Mouse (Mus musculus) brain, adult 10 weeks (tissue): Measurements from ENCODE around the gene Gm14137. TPM values are rescaled to one million over a fixed set of nuclear protein-coding genes. Genes with fewer than 3 reads are reported as not detected.

Experiments used
- polyA plus RNA-seq: library from polyadenylated mRNA; stranded (reverse); fragments of 350-450 nt; fragmentation: Illumina TruSeq; extraction: RNeasy Lipid Tissue Mini Kit (QIAGEN cat#74804); gene quantifications from one replicate; pipeline ENCODE4 v1.2.3, GENCODE M21; 2015; ENCODE audit warnings: low read depth, low replicate concordance

The Gm14137 gene
- not detected for polyA plus RNA-seq

DNA sequence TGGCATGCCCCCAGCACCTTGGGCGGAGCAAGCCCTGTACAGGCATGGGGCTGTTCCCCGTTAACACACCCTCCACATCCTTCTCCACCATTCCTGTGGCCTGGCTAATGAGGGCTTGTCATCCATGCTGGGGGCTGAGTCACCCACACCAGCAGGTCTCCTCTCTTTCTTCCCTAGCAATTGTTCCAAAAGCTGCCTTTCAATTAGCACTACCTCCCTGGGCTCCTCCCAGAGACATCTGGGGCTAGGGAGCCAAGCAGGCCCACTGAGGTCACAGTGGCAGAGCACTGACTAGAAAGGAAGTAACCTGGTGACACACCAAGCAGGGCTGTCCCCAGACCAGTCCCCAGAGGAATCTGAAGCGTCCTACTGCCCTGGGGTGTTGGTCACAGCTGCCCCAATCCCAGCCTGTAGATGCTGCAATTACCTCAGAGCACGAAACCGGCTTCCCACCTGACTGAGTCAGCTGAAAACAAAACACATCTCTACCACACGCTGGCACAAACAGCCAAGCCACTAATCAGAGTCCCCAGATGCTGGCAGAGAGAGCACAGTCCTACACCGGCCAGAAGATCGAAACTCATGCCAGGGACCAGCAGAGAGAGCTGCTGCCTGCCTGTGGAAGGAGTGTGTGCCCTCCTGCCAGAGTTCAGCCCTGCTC lies at the start of gene Gm14137:
TSS of gene Gm14137 (plus strand) at position 519 of the 661 bp plus-strand sequence.

DNA sequence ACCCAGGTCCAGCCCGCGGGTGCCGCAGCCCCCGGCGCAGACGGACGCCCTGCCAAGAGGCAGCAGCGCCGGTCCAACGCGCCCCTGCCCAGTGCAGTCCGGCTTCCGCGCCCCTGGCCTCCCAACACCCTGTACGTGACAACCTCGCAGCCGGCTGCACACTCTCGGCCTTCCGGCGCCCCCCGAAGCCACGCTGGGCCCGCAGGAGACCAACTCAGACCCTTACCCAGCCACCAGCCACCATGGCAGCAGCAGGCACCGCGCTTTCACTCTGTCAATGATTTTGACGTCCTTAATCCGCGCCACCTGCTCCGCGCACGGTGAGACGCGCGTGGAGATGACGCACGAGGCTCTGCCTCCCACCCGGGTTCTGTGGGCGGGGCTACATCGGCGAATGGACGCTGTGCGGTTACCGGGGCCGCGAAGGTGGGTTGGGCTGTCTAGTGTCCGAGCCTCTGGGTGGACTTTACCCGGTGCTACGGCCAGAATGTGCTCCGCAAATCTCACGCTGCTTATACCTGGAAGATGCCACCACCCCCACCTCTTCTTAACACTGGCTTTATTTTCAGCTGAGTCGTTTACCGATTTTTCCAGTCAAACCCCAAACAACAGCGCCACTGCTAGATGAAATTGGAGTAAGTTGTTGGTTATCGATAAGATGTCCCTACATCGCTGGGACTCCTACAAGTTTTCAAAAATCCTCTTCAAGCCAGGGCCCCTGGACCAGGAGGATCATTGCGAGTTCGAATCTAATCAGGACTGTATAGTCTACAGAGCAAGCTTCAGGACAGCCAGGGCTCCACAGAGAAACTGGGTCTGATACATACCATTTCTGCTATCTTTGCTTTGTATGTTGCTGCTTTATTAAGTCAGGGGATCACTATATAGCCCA lies 17.4 kb upstream of the Gm14137 start, which contains the start of gene Rmdn3:
TSS of gene Rmdn3 (minus strand) at position 354 of the 892 bp plus-strand sequence.

DNA sequence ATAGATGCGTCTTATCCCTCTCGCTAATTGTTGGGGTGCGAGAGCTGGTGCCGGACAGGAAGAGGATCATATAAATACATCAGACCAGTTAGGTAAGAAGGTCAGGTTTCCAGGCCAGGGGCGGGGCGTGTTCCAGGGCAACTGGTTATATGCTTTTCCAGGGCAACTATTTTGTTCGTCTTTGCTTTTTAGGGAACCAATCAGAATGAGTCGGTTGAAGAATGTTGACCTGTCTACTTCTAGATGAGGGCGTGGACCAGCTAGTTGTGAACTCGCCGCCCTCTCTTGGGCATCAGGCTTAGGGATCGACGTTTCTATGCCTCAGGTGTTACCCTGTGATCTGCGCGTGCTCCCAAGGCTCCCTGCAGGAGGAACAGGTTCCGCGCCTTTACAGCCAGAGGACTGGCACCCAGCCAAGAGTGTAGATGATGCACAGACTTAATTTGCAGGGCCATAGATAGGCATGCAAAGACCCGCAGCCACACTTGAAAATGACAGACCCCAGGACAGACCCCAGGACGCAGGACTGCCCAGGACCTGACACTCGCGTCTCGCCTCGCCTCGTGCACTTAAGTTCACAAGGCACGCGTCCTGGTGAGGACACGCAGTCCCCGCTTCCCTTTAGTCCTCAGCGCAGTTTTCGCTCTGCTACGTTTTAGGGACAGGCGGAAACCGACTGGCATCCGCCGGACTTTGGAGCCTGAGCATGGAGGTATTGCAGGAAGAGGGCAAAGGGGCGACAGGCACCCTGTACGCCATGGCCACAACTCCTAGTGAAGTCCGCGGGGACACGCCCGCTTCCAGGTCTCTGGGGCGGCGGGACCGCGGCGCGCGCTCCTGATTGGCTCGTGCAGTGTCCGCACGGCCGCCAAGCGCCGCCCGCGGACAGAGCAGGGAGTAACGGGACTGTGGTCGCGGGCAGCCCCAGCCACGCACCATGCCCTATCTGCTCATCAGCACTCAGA lies 7.1 kb upstream of the Gm14137 start, which contains the start of gene Gchfr:
TSS of gene Gchfr (plus strand) at position 873 of the 965 bp plus-strand sequence.

DNA sequence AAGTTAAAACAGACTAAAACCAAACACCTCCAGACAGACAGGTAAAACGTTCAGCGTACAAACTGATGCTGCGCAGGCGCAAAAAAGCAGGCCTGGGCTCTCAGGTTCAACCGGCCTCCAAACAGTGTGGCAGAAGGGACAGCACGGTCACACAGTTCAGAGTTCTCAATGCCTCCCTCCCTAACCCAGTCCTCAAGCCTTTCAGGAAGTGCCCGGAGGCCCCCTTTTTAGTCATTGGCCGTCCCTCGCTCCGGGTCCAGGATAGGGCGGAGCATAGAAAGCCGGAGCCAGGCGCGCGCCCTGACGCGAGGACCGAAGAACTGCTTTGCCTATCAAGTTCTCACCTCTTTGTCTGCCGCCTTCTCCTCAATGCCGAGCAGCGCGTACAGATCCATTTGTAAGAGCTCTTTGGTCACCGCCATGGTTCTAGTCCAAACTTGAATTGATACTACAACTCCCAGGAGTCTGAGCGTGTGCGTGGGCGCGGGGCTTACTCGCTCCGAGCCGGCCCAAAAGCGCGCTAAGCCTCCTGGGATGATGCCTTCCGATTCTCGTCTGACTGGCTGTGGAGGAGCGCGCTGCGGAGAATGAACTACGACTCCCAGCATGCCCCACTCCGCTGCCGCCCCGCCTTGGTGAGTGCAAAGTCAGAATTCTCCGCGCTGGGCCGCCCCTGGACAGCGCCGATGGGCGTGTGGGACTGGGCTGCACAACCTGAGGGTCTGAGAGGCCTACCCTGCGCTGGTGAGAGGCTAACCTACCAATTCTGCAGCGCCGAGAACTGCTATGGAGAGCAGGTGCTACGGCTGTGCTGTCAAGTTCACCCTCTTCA lies 34.3 kb downstream of the Gm14137 start, which contains the start of the genes Zfyve19 and Dnajc17:
TSS of gene Zfyve19 (plus strand) at position 274 of the 832 bp plus-strand sequence.
TSS of gene Dnajc17 (minus strand) at position 452 of the 832 bp plus-strand sequence.

Other genes starting within 250 kb of the Gm14137 start
- gene Chst14, start 248.0 kb upstream of the Gm14137 start, polyA plus RNA-seq = 2.5 TPM
- 74.4 TPM for gene Ccdc32, start 145.1 kb upstream of the Gm14137 start, polyA plus RNA-seq
- gene Rpusd2, start 139.7 kb upstream of the Gm14137 start, polyA plus RNA-seq = 4.1 TPM
- gene Knl1, start 127.4 kb upstream of the Gm14137 start, polyA plus RNA-seq = not detected
- 1.5 TPM for gene Rad51, start 61.7 kb upstream of the Gm14137 start, polyA plus RNA-seq
- 54.5 TPM for gene Rmdn3, start 17.5 kb upstream of the Gm14137 start, polyA plus RNA-seq
- gene Gchfr, start 6.7 kb upstream of the Gm14137 start, polyA plus RNA-seq = 4.4 TPM
- 41.8 TPM for gene Zfyve19, start 34.1 kb downstream of the Gm14137 start, polyA plus RNA-seq
- gene Dnajc17, start 34.3 kb downstream of the Gm14137 start, polyA plus RNA-seq = 21.0 TPM
- not detected for gene Ppp1r14d, start 55.4 kb downstream of the Gm14137 start, polyA plus RNA-seq
- gene Spint1, start 62.9 kb downstream of the Gm14137 start, polyA plus RNA-seq = 2.6 TPM
- gene Rhov, start 96.8 kb downstream of the Gm14137 start, polyA plus RNA-seq = 7.8 TPM
- gene Vps18, start 114.2 kb downstream of the Gm14137 start, polyA plus RNA-seq = 26.5 TPM
- gene Dll4, start 151.3 kb downstream of the Gm14137 start, polyA plus RNA-seq = 2.4 TPM
- gene Chac1, start 176.7 kb downstream of the Gm14137 start, polyA plus RNA-seq = 11.6 TPM